ENCODE assay signal across 8 mouse cellular contexts in the genomic region with DNA sequence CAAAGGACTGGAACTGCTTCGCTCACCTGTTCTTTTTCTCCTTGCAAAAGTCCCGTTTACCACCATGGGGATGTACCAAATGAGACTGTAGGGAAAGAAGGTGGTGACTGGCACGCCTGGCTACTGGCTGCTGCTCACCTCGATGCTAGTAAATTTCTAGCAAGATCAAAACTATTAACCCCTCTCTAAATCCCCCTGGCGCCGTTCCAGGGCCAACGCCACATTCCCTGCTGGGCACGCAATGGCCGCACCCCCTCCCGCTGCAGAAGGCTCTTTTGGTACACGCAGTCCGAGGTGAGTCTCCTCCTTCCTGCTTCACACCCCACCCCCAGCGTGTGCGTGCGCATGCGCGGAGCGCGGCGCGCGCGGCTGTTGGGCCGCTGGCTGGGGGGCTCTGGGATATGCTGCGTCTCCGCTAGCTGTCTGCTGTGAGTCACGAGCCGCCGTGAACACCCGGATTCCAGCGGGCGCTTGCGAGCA. TPM values are rescaled to one million over a fixed set of nuclear protein-coding genes. Genes with fewer than 3 reads are reported as not detected.
DNase-seq lines count a peak whose midpoint lies in the region; ATAC-seq lines count a peak whose summit lies in the region.

No protein-coding gene starts in this region.

- H3K9me3 ChIP-seq in intestine, embryonic 14.5 days (ENCODE audit: control insufficient read depth, low read length), result no peaks in the 10 kb centered on the region

- intact Hi-C loops in gastrocnemius, postnatal 14 days (cut with DNase I; ENCODE audit: low total_unique reads), result no loop called here
- intact Hi-C loops in left cerebral cortex, postnatal 10 days (cut with DNase I), result no loop called here

- ATAC-seq in intestine, embryonic 14.5 days (replicated peaks; ENCODE audit: low FRiP score, low TSS enrichment, low read depth), result peak; percentile 89
- peak; percentile 72 for ATAC-seq in megakaryocyte progenitor cell, adult 5-6 weeks (replicated peaks; ENCODE audit: poor library complexity)

- peak overlapping the region; percentile 80 for H3K9ac ChIP-seq in intestine, embryonic 14.5 days (ENCODE audit: low read length)

- peaks cover 5% of the 10 kb centered on the region for H3K36me3 ChIP-seq in intestine, embryonic 14.5 days (ENCODE audit: control insufficient read depth, insufficient read depth, low read length)

- no peaks in the 10 kb centered on the region for H3K27me3 ChIP-seq in intestine, embryonic 14.5 days (replicated peaks; ENCODE audit: control insufficient read depth, insufficient read depth, low read length)

- H3K4me1 ChIP-seq in intestine, embryonic 14.5 days (replicated peaks; ENCODE audit: control insufficient read depth, insufficient read depth, low read length), result no peaks in the 10 kb centered on the region; the same call in 1 of the 2 replicates

- H3K27ac ChIP-seq in intestine, embryonic 14.5 days (ENCODE audit: low read depth), result peak overlapping the region; percentile 94

- peak overlapping the region; percentile 68 for H3K4me2 ChIP-seq in intestine, embryonic 14.5 days (ENCODE audit: low read length)

- peak; percentile 90 to 93 for DNase-seq in adrenal gland, adult (ENCODE audit: inconsistent age in 2 of 2, low spot score in 1 of 2)
- DNase-seq in embryo, embryonic 10.5 days (ENCODE audit: low spot score), result peak; percentile 80
- peak; percentile 78 for DNase-seq in gastrocnemius, postnatal 14 days
- DNase-seq in intestine, embryonic 14.5 days (ENCODE audit: low spot score), result peak; percentile 86
- peak; percentile 66 to 88 for DNase-seq in left cerebral cortex, postnatal 10 days (ENCODE audit: extremely low spot score in 1 of 2, low spot score in 2 of 2)
- peak; percentile 90 to 91 for DNase-seq in right cerebral cortex, postnatal 10 days (ENCODE audit: low spot score in 2 of 2)
- DNase-seq in urinary bladder, postnatal 14 days (ENCODE audit: low spot score), result peak; percentile 77

- 17% methylated on average over 23 of the region's 33 CpGs for WGBS in intestine, embryonic 14.5 days

- peak overlapping the region; percentile 60 for H3K4me3 ChIP-seq in intestine, embryonic 14.5 days (ENCODE audit: low read depth, low read length)

RNA-seq across cellular contexts. Expression of a gene that starts 0.4 kb away (rescaled TPM):
- total RNA-seq in gastrocnemius, postnatal 14 days (2021), result 100 to 1,000 TPM; 122 TPM
- polyA plus RNA-seq in intestine, embryonic 14.5 days (2014; fragmentation: Nextera tagmentation; extraction: Ambion mirVana), result 74.6 and 81.6 TPM in 2 replicates
- total RNA-seq in left cerebral cortex, postnatal 10 days (2021), result 100 to 1,000 TPM; 298 to 304 TPM
- 49.2 and 49.8 TPM in 2 replicates for total RNA-seq in megakaryocyte progenitor cell, adult 5-6 weeks (2015)
- total RNA-seq in megakaryocyte progenitor cell, adult 5-6 weeks (2017), result 25.4 and 29.7 TPM in 2 replicates

RNA-seq across cellular contexts. Expression of a gene that starts 15.6 kb away (rescaled TPM):
- 1 to 10 TPM; 3.1 to 3.4 TPM for total RNA-seq in gastrocnemius, postnatal 14 days (2021)
- polyA plus RNA-seq in intestine, embryonic 14.5 days (2014; fragmentation: Nextera tagmentation; extraction: Ambion mirVana), result 36.9 and 41.6 TPM in 2 replicates
- total RNA-seq in left cerebral cortex, postnatal 10 days (2021), result 10 to 100 TPM; 78.0 to 80.0 TPM
- 30.6 and 32.5 TPM in 2 replicates for total RNA-seq in megakaryocyte progenitor cell, adult 5-6 weeks (2015)
- total RNA-seq in megakaryocyte progenitor cell, adult 5-6 weeks (2017), result 32.2 and 36.7 TPM in 2 replicates

RNA-seq across cellular contexts. Expression of a gene that starts 30.0 kb away (rescaled TPM):
- 100 to 1,000 TPM; 154 to 161 TPM for total RNA-seq in gastrocnemius, postnatal 14 days (2021)
- 189 and 191 TPM in 2 replicates for polyA plus RNA-seq in intestine, embryonic 14.5 days (2014; fragmentation: Nextera tagmentation; extraction: Ambion mirVana)
- 100 to 1,000 TPM; 441 to 479 TPM for total RNA-seq in left cerebral cortex, postnatal 10 days (2021)
- total RNA-seq in megakaryocyte progenitor cell, adult 5-6 weeks (2015), result 158 and 174 TPM in 2 replicates
- total RNA-seq in megakaryocyte progenitor cell, adult 5-6 weeks (2017), result 151 and 156 TPM in 2 replicates

Comparison
In these comparisons a context has a peak if more than half of its experiments do, and no peak if none do; other contexts are left out.
1. Peak in every context shown above with its lines: DNase-seq, ATAC-seq, H3K4me3 ChIP-seq and H3K27ac ChIP-seq.
2. RNA of a gene that starts 15.6 kb away (total RNA-seq): 78.0 to 80.0 TPM in left cerebral cortex, postnatal 10 days and 30.6 to 36.7 TPM in megakaryocyte progenitor cell, adult 5-6 weeks; 3.1 to 3.4 TPM in gastrocnemius, postnatal 14 days; every median in the first group is over 4 times any median in the second.